Mouse (Mus musculus) gastrocnemius, postnatal 14 days (tissue): ENCODE results near the gene Ascc3. TPM values are rescaled to one million over a fixed set of nuclear protein-coding genes. Genes with fewer than 3 reads are reported as not detected.

Source experiments
- DNase-seq: peaks from one replicate; pipeline ENCODE4 v3.0.0; 2021; ENCODE audit warnings: mixed read lengths
- intact Hi-C: fragments of 180-260 bp; cut with DNase I; formaldehyde crosslinking; loops from one replicate; pipeline ENCODE4 v1.15.1; 2025; ENCODE audit warnings: low total_unique reads
- total RNA-seq, 2 experiments: library from RNA; stranded (reverse); gene quantifications; 2 replicates each; pipeline ENCODE4 v1.2.3; 2021

Gene Ascc3
- total RNA-seq, 2 experiments from 2014 or later: 10.9 to 13.2 TPM

DNA sequence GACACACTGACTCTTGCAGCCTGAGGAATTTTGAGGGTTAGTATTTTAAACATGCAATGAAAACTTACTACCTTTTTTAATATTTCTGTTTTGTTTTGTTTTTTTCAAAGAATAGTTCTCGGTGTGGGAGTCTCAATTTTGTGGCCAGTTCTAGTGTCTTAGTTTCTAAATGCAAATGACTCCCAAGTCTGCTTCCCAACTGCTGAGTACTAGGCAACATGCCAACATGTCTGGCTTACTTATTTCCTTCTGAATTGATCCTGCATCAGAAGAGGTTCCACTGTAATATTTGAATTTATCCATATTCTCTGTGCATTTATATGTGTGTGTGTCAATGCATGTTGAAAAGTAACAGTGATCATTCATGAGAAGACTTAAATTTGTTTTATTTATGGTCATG lies 119.3 kb downstream of the Ascc3 start:
- no peak for DNase-seq
- intact Hi-C loops: no loop called here

DNA sequence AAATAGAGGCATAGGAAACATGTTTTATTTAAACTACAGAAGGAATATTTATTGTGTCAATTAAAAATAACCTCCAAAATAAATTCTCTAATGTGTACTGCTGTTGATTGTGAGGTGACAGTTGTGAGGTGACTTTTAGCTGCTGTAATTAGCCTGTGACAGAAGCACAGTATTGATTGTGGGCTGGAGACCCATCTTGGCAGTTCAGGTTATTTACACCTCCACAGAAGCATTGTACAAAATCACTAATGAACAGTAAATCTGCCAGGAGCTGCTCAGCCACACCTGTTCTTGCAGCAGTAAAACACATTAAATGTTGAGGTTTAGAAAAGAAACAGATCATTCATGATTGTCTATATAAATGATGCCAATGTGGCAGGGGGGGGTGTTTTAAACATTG lies 141.0 kb downstream of the Ascc3 start:
- intact Hi-C loops: no loop called here
- DNase-seq: no peak

DNA sequence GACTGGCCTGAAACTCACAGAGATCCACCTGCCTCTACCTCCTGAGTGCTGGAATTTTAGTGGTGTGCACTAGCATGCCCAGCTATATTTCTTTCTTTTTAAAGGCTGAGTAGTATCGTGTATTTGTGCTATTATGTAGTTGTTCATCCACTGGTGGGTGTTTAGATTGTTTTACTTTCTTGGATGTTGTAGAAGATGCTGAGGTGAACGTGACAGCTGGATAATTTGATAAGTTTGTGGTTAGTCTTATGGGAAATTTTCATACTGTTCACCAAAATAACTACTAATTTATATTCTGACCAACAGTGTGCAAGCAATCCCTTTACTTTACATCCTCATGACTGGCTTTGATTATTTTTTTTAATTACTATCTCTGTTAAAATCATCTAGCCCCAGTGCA lies 169.6 kb downstream of the Ascc3 start:
- intact Hi-C loops: no loop called here
- DNase-seq: no peak

DNA sequence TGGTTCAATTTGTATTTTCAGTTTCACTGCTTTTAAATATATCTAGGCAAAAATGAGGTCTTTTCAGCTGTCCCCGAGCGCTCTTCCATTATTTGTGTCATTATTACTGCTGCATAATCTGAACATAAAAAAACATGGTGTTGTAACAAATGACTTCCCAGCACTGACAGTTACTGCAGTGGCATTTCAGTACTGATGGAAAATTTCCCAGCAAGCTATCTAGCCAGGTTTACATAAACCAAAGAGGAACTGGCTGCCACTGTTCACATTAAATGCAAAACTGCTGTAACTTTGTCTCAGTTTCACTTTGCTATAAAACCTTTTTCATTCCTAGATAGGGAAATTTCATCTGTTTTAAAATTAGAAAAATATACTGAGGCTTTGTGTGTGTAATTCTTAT lies 170.5 kb downstream of the Ascc3 start:
- DNase-seq: no peak
- intact Hi-C loops: no loop called here

DNA sequence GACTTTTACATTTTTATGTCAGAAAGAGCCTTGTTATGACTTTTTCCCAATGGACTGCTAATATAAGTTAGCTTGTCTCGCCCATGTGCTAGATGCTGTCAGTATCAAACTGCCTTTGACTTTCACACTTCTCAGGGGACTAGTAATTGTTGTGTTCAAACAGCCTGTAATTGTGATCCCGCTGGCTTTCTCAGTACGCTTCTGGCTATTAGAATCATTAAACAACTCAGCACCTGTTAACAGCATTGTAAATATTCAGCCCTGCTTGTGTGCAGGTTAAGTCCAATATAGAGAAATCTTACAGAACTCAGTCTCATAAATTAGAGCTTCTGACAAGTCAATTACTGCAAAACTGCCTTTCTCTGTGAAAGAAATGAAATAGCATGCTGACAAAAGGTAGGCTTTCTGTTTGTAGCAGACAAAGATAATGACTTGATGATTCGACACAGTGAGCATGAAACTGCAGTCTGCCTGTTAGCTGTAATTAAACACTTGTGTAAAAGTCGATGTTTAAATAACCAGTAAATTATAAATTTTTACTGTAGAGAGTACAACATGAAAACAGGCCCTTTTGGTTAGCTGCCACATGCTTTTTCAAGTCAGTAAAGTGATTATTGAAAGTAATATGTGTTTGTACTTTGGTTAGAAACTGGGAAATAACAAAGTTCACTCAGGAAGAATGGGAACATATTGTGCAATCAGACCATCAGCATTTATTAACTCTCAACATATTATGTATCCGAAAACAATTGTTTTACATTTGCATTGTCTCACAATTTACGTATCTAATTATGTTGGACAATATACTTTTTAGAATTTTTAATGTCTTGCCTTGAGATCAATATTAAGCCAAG lies 171.2 kb downstream of the Ascc3 start:
- intact Hi-C loops: no loop called here
- no peak for DNase-seq

DNA sequence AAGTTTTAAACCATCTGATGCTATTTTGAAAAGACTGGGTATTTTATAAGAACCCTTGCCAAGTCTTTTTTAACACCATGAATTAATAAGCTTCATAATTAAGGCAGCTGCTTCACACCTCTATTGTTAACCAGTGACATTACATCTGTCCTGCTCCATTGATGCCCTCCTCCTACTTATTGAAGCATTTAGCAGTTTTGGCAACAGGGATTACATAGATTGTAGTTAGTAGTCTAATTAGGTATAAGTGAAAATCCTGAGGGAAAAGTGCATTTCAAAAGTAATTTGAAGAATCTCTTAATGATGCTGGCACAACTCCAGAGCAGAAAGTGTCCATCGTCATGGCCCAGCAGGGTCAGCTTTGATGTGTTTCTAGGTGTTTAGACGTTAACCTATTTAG lies 180.3 kb downstream of the Ascc3 start:
- DNase-seq: no peak
- intact Hi-C loops: no loop called here

DNA sequence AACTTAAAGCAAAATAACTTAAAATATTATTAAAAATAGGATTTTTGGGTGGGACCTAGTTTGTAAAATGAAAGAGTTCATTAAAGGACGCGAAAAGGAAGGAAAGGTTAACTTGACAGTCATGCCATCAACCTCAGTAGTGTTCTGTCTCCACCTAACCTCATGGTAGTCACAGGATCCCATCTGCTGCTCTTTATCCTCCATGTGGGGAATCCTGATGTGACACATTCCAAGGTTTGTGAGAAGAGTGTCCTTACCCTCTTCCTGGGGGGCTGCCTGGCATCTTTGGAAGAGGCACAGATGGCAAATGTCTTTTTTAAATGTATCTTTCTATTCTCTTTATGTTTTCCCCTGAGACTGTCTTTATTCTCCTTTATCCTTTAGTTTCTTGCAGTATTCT lies 181.4 kb downstream of the Ascc3 start:
- intact Hi-C loops: no loop called here

DNA sequence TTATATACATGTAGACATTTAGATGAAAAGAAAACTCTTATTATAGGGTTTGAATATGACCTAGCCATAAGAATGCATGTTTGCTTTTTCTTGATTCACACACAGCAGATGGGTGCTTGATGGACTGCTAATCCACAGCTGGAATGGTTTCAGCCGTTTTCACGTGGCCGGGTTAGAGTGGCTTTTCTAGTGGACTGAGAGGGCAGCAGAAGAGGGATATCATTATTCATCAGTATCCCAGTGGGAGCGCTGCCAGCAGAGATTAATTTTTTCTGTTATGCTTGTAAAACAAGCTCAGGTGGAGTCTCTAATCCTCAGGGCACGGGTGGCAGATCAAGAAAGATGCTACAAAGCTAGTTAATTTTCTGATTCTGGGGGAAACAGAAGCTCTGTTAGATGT lies 200.4 kb downstream of the Ascc3 start:
- intact Hi-C loops: no loop called here
- no peak for DNase-seq

More for the DNA sequence above, 181.4 kb downstream of the Ascc3 start:
- DNase-seq: no peak

DNA sequence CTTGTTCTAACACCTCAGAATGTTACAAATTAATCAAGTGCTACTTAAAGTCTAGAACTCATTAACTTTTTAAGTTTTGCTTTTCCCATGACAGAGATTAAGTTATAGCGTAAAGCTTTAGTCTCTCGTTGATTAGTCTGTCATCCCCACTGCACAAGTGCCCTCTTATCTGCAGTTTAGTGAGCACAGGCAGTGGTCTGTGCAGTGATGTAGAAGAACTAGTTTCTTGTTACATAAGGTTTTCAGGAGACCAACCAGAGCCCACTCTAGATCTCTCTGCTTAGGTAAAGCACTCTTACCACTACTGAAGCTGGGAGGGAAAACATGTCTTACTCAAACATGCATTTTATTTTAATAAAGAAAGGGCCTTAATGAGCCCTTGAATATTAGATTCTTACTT lies 209.1 kb downstream of the Ascc3 start:
- no peak for DNase-seq
- intact Hi-C loops: no loop called here

DNA sequence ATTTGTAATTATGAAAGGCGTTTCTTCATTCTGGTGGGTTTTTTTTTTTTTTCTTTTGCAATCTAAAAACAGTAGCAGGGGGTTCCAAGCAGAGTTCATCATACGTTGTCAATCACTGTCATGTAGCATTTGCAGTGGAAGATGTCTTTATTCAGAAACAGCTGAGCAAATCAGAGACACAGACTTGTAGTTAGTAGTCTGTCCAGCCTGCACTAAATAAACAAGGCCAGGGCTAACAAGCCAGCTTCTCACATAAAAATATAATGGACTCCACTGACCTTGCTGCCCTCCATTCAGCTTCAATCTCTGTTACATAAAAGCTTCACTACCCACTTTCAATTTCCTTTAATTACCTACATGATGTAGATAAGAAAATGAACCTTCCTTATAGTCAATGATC lies 209.9 kb downstream of the Ascc3 start:
- intact Hi-C loops: no loop called here
- no peak for DNase-seq

DNA sequence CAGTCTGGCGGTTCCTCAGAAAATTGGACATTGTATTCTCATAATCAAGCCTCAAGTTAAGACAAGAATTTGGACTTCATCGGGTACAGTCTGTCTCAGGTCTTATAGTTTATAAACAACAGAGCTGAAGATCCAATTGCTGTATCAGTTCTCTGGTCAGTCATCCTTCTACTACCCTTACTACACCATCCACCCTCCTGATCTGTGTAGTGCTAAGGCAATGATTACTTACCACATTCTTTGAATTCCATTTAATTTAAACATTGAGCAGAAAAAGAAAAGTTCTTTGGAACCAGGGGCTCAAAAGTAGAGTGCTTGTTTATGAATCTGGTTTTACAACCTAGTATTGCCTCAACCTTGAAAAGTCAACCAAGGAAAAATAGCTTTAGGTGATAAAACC lies 213.7 kb downstream of the Ascc3 start:
- no peak for DNase-seq

DNA sequence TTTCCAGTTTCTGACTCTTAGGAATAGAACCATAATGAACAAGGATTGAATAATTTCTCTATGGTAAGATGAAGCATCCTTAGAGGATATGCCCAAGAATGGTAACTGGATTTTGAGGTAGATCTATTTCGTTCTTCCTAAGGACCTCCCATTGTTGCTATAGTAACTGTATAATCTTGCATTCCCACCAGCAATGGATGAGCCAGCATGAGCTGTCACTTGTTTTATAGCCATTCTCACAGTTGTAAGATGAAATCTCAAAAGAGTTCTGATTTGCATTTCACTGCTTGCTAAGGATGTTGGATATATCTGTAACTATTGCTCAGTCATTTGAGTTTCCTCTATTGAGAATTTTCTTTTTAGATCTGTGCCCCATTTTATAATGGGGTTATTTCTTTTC lies 229.9 kb downstream of the Ascc3 start:
- intact Hi-C loops: no loop called here

More for the DNA sequence above, 213.7 kb downstream of the Ascc3 start:
- intact Hi-C loops: no loop called here

DNA sequence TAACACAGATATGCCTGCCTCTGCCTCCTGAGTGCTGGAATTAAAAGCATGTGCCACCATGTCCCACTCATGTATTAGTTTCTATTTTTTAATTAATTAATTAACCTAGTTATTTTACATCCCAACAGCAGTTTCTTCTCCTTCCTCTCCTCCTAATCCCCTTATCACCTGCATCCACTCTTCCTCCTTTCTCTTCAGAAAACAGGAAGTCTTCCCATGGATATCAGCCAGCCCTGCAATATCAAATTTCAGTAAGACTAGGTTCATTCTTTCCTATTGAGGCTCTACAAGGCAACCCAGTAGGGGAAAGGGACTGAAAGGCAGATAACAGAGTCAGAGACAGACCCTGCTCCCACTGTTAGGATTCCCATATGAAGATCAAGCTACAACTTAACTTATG lies 234.4 kb downstream of the Ascc3 start:
- intact Hi-C loops: no loop called here
- DNase-seq: no peak

More for the DNA sequence above, 229.9 kb downstream of the Ascc3 start:
- DNase-seq: no peak

DNA sequence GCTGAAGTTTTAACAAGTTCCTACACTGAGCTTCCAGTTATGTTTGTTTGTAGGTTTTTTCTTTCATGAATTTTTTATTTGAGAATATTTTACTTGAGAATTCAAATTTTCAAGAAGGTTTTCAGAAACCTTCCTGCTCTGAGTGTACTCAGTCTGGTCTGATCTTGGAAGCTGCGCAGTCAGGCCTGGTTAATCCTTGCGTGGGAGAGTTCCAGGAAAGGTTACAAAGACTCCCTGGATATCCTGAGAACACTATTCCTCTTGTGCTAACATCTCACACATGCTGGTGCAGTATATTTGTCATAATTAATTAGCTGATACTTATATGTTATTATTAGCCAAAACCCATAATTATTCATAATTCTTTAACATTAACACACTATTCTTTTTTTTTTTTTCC lies 242.1 kb downstream of the Ascc3 start:
- no peak for DNase-seq
- intact Hi-C loops: no loop called here

DNA sequence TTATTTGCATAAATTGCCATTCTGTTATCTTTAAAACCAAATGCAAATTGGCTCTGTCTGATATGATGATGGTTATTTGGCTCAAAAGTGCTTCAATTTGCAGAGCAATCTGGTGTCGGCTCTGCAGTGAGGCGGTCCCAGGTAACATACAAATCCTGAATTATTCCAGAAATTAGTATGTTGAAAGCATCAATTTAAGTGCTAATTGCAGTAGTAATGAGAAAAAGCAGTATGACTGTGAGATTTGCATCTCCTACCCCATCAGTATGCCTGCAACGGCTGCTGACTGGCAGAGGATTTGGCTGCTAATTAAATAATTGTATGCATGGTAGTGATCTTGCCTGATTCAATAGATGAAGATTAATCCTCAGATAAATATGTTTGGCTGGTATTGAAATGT lies 250.9 kb downstream of the Ascc3 start:
- intact Hi-C loops: no loop called here
- no peak for DNase-seq

DNA sequence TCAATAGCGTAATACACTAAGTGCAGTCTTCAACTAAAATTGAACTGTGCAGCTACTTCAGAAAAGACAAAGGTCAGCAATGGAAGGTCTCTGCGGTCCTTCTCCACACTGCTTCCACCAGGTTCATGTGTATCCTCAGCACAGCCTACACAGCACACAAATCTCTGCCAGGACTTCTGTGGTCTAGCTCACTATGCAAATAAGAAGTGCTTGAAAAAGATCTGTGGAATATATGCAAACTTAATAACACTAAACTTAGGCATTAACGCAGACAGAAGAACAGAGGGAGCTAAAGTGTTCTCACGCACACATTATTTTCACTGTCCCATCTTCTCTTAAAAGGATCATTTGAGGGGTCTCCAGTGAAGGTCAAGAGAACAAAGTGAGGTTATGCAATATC lies 275.7 kb downstream of the Ascc3 start:
- DNase-seq: no peak
- intact Hi-C loops: no loop called here

DNA sequence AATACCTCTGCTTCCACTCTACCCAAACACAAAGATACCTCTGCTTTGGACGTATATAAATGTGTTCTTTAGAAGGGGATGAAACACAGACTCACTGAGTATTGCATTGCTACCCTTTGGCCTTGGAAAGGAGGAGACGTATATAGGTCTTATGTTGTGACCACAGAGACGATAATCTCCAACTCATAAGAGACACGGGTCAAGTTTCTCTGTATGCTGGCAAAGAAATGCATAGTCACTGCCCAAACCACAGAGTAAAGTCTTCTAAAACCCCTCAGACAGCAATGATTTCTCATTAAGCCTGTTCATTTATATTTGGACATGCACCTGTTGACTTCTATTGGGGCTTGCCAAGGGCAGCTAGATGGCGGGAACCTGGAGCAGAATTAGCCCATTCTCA lies 284.5 kb downstream of the Ascc3 start:
- DNase-seq: no peak
- intact Hi-C loops: no loop called here

DNA sequence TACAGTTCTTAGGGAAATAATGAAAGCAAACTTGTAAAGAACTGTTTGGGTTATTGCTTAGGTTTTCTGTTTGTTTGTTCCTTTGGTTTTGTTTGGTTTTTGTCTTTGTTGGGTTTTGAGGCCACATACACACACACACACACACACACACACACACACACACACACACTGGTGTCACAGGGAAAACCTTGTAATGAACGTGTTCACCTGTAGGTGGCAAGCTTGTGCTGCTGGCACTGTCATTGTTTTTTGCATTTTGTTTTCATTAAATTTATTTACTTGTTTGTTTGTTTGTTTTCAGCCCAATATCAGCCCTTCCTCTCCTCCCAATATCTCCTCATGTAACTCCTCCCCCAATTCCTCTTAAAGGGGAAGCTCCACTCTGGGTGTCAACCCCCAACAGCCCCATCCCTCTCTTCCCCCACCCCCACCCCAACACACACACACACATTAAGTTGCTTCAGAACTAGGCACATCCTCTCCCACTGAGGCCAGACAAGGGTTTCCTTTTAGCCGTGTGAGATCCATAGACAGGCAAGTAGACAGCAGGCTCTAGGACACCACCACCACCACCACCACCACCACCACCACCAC lies 289.1 kb downstream of the Ascc3 start:
- DNase-seq: no peak
- intact Hi-C loops: no loop called here

DNA sequence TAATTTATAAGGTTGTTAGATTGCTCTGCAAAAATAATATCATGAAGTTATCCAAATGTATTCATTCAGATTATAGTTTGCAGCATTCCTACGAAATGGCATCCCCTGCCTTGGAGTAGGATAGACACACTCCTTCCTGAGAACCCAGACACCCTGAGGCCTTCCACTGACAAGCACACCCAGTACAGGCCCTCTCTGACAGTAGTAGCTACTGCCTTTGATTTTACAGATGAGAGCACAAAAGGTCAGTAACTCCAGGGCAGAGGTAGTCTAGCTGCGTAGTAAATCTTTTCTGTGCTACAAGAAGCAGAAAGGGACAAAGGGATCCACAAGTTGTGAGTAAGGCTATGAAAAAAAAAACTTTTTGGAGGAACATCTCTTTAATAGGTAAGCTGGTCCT lies 289.9 kb downstream of the Ascc3 start:
- DNase-seq: no peak
- intact Hi-C loops: no loop called here

DNA sequence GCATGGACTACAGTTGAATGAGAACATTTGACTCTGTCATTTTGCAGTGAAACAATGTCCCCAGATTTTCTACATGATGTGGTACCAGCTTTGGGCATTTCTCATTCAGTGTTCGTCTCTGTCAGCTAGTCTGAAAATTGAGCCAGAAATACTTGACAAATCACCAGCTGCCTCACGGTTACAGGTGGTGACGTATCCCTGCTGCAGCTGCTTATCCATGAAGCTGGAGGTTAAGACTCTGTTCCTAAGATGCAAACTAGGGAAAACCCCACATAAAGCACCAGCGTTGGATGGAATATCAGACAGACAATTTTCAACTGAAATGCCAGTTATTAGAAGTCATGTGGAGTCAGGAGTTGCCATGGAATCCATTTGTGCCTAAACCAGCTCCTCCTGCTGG lies 293.8 kb downstream of the Ascc3 start:
- no peak for DNase-seq
- intact Hi-C loops: no loop called here

DNA sequence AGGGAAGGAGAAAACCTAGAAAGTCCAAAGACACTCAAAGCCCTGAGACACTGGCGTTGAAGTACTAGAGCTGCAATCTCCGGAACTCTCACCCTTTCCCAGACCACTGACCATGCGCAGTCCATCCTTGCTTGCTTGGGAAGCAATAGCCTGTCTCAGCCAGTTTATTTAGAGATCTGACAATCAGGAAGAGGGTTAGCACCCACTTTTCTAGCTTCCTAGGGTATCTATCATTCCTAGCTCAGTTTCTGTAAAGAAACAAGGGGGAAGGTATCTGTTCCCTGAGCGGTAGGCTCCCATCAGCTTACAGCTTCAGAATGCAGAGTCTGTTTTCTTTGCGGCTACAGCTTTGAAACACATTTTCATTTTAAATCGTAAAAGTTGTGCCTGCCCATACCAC lies 298.2 kb downstream of the Ascc3 start:
- intact Hi-C loops: no loop called here
- no peak for DNase-seq
